Mouse (Mus musculus) B cell, adult 2 months (primary cell): ENCODE data around the gene Eme2.

Source experiments
- DNase-seq, 2 experiments: peaks; one replicate each; pipeline ENCODE4 v3.0.0; 2022

The Eme2 gene

GRCm38 (mm10) chr17:24874405-24874745, 20.5 kb downstream of the Eme2 start:
- no peak for DNase-seq

GRCm38 (mm10) chr17:24873695-24874404, 21.0 kb downstream of the Eme2 start:
- no peak for DNase-seq

- no peak for DNase-seq
These were observed 27.0 kb downstream of the Eme2 start for GRCm38 (mm10) chr17:24867914-24868313.

GRCm38 (mm10) chr17:24865776-24866175, 29.1 kb downstream of the Eme2 start, which contains the start of gene Igfals:
Gene Igfals (plus strand): TSS chr17:24865997.
- no peak for DNase-seq

GRCm38 (mm10) chr17:24861785-24862184, 33.1 kb downstream of the Eme2 start:
- DNase-seq, result no peak

- DNase-seq, result no peak
These were observed 34.8 kb downstream of the Eme2 start for GRCm38 (mm10) chr17:24860076-24860475.

- DNase-seq, result no peak
These were observed 35.9 kb downstream of the Eme2 start for GRCm38 (mm10) chr17:24858967-24859366.

- no peak for DNase-seq
These were observed 36.9 kb downstream of the Eme2 start for GRCm38 (mm10) chr17:24857831-24858470.

GRCm38 (mm10) chr17:24856589-24856988, 38.3 kb downstream of the Eme2 start:
- no peak for DNase-seq

GRCm38 (mm10) chr17:24855838-24856464, 38.9 kb downstream of the Eme2 start:
- no peak for DNase-seq

- DNase-seq, result no peak
These were observed 43.3 kb downstream of the Eme2 start for GRCm38 (mm10) chr17:24851381-24852125.

GRCm38 (mm10) chr17:24850773-24851127, 44.1 kb downstream of the Eme2 start:
- DNase-seq, result no peak

GRCm38 (mm10) chr17:24850065-24850772, 44.7 kb downstream of the Eme2 start, which contains the start of gene Fahd1:
Gene Fahd1 (minus strand): TSS chr17:24850364.
- DNase-seq, result peak; percentile 89 to 92

- no peak for DNase-seq
These were observed 45.2 kb downstream of the Eme2 start for GRCm38 (mm10) chr17:24849733-24850064.

GRCm38 (mm10) chr17:24848600-24849031, 46.3 kb downstream of the Eme2 start:
- no peak for DNase-seq

GRCm38 (mm10) chr17:24847386-24847785, 47.5 kb downstream of the Eme2 start:
- no peak for DNase-seq

- no peak for DNase-seq
These were observed 50.4 kb downstream of the Eme2 start for GRCm38 (mm10) chr17:24844525-24844924.

GRCm38 (mm10) chr17:24842631-24843030, 52.3 kb downstream of the Eme2 start:
- no peak for DNase-seq

GRCm38 (mm10) chr17:24841133-24841532, 53.8 kb downstream of the Eme2 start:
- peak; percentile 48 for DNase-seq

- no peak for DNase-seq
These were observed 54.5 kb downstream of the Eme2 start for GRCm38 (mm10) chr17:24840341-24840740.

GRCm38 (mm10) chr17:24839842-24840241, 55.0 kb downstream of the Eme2 start, which contains the start of gene Hagh:
Gene Hagh (plus strand): TSS chr17:24840143.
- DNase-seq, result no peak
